Mouse (Mus musculus) cerebellum, postnatal 10 days (tissue): ENCODE data around the gene Bmpr1b.

Source experiments
- DNase-seq, 2 experiments: peaks; one replicate each; pipeline ENCODE4 v3.0.0; 2021; ENCODE audit warnings: mixed read lengths in 2 of 2

Gene Bmpr1b

GRCm38 (mm10) chr3:142113208-142113607, 56.0 kb downstream of the Bmpr1b start:
- peak; percentile 82 to 93 for DNase-seq

GRCm38 (mm10) chr3:142106227-142106626, 63.0 kb downstream of the Bmpr1b start:
- no peak for DNase-seq

- peak; percentile 36 to 47 for DNase-seq
Measured at GRCm38 (mm10) chr3:142104027-142104805, 65.0 kb downstream of the Bmpr1b start.

- peak; percentile 67 to 73 for DNase-seq
Measured at GRCm38 (mm10) chr3:142103622-142104021, 65.6 kb downstream of the Bmpr1b start.

GRCm38 (mm10) chr3:142099151-142099550, 70.1 kb downstream of the Bmpr1b start:
- no peak for DNase-seq

GRCm38 (mm10) chr3:142094049-142094448, 75.2 kb downstream of the Bmpr1b start:
- no peak for DNase-seq

- DNase-seq: no peak
Measured at GRCm38 (mm10) chr3:142089684-142090083, 79.5 kb downstream of the Bmpr1b start.

GRCm38 (mm10) chr3:142085938-142086337, 83.3 kb downstream of the Bmpr1b start:
- no peak for DNase-seq

- DNase-seq: no peak
Measured at GRCm38 (mm10) chr3:142084091-142084490, 85.1 kb downstream of the Bmpr1b start.

- DNase-seq: no peak
Measured at GRCm38 (mm10) chr3:142077723-142078302, 91.4 kb downstream of the Bmpr1b start.

- peak in 1 of 2 experiments; percentile 9 for DNase-seq
Measured at GRCm38 (mm10) chr3:142071601-142072000, 97.6 kb downstream of the Bmpr1b start.

GRCm38 (mm10) chr3:142066792-142067346, 102.4 kb downstream of the Bmpr1b start:
- DNase-seq: peak in 1 of 2 experiments; percentile 4

- no peak for DNase-seq
Measured at GRCm38 (mm10) chr3:142065111-142065510, 104.1 kb downstream of the Bmpr1b start.

GRCm38 (mm10) chr3:142063536-142064226, 105.5 kb downstream of the Bmpr1b start:
- peak; percentile 9 to 34 for DNase-seq

GRCm38 (mm10) chr3:142061267-142061666, 108.0 kb downstream of the Bmpr1b start:
- DNase-seq: no peak

GRCm38 (mm10) chr3:142059890-142060289, 109.3 kb downstream of the Bmpr1b start:
- DNase-seq: no peak

- DNase-seq: no peak
Measured at GRCm38 (mm10) chr3:142050681-142051080, 118.5 kb downstream of the Bmpr1b start.

GRCm38 (mm10) chr3:142049610-142050009, 119.6 kb downstream of the Bmpr1b start:
- DNase-seq: no peak

GRCm38 (mm10) chr3:142049093-142049492, 120.1 kb downstream of the Bmpr1b start:
- DNase-seq: no peak

GRCm38 (mm10) chr3:142048493-142048892, 120.7 kb downstream of the Bmpr1b start:
- no peak for DNase-seq

- peak; percentile 12 to 36 for DNase-seq
Measured at GRCm38 (mm10) chr3:142043463-142043862, 125.8 kb downstream of the Bmpr1b start.

GRCm38 (mm10) chr3:142043006-142043405, 126.2 kb downstream of the Bmpr1b start:
- no peak for DNase-seq

- DNase-seq: no peak
Measured at GRCm38 (mm10) chr3:142040345-142040744, 128.9 kb downstream of the Bmpr1b start.
